Mouse (Mus musculus): Measurements from ENCODE around the gene Tspan18.

GRCm38 (mm10) chr2:93276026-93276425, 58.3 kb downstream of the Tspan18 start:
- TF ChIP-seq CTCF (IDR thresholded peaks at IDR 0.05) (no peak), POLR2A (IDR thresholded peaks at IDR 0.05; ENCODE audit: insufficient read depth, low read depth, low read length) (no peak)

All from heart, adult 2 months (tissue).